Comparison of ENCODE assay signal across 8 mouse cellular contexts in the genomic region with DNA sequence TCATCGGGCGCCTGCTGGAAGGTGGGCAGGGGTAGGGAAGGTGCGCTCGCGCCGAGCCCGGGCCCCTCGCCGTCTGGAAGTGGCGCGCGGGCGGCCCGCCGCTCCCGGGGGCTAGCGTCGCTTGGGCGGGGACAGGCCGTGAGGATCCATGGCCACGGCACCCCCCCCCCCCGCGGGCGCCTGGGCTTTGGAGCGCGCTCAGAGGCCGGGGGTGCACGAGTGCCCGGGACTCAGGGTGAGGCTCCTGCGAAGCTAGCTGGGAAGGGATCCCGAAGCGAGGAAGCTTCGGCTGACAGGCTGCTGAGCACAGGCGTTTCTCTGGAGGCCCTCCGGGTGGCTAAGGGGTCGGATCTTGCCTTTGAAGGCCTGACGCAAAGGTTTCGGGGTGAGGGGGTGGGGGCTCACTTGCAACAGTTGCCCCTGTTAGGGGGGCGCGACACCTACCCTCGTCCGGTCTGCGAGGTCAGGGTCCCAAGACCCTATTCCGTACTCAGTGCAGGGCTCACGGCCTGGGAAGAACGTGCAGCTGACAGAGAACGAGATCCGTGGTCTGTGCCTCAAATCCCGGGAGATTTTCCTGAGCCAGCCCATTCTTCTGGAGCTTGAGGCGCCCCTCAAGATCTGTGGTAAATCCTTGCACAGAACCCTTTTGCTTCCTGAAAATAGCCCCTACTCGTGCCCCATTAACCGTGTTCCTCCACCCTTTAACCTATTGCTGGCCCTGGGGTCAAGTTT. TPM values are rescaled to one million over a fixed set of nuclear protein-coding genes. Genes with fewer than 3 reads are reported as not detected.
DNase-seq lines count a peak whose midpoint lies in the region; ATAC-seq and TF ChIP-seq lines count a peak whose summit lies in the region.

No protein-coding gene starts in this region.

- H3K4me1 ChIP-seq in heart, embryonic 14.5 days (ENCODE audit: control insufficient read depth in 2 of 2, insufficient read depth in 2 of 2, low read length in 2 of 2) = peaks cover 20 to 36% of the 10 kb centered on the region in 2 experiments
- H3K4me1 ChIP-seq in G1E (ENCODE audit: insufficient read depth, low read depth, low read length) = peaks cover 78% of the 10 kb centered on the region
- H3K4me1 ChIP-seq in forebrain, embryonic 11.5 days (replicated peaks; ENCODE audit: control insufficient read depth, insufficient read depth, low read length) = peaks cover 10% of the 10 kb centered on the region
- H3K4me1 ChIP-seq in liver, embryonic 13.5 days (replicated peaks) = peaks cover 68% of the 10 kb centered on the region

- TF ChIP-seq CTCF in G1E (IDR thresholded peaks at IDR 0.05; ENCODE audit: low read depth, low read length) = no peak

- H3K9ac ChIP-seq in heart, embryonic 14.5 days (ENCODE audit: low read length) = peak overlapping the region; percentile 93
- H3K9ac ChIP-seq in forebrain, embryonic 11.5 days (ENCODE audit: low read length) = peak overlapping the region; percentile 97
- peak overlapping the region; percentile 97 for H3K9ac ChIP-seq in liver, embryonic 13.5 days

- H3K27ac ChIP-seq in heart, embryonic 14.5 days (replicated peaks in 1 of 2; ENCODE audit: control insufficient read depth in 1 of 2, insufficient read depth in 1 of 2, low read depth in 2 of 2, low read length in 2 of 2) = peak overlapping the region; percentile 73 to 89
- H3K27ac ChIP-seq in forebrain, embryonic 11.5 days (ENCODE audit: low read depth, low read length) = peak overlapping the region; percentile 71; the same call in 1 of the 2 replicates
- H3K27ac ChIP-seq in liver, embryonic 13.5 days = peak overlapping the region; percentile 91

- H3K4me3 ChIP-seq in heart, embryonic 14.5 days (ENCODE audit: control insufficient read depth in 1 of 2, insufficient read depth in 1 of 2, low read depth in 1 of 2, low read length in 2 of 2) = peak overlapping the region; percentile 68 to 71
- H3K4me3 ChIP-seq in G1E (ENCODE audit: low read depth, low read length) = peak overlapping the region; percentile 78
- H3K4me3 ChIP-seq in forebrain, embryonic 11.5 days (ENCODE audit: low read depth, low read length) = peak overlapping the region; percentile 89
- H3K4me3 ChIP-seq in liver, embryonic 13.5 days (replicated peaks) = peak overlapping the region; percentile 93

- intact Hi-C loops in heart, postnatal 14 days (cut with DNase I) = no loop called here

- peak; percentile 38 for ATAC-seq in heart, embryonic 14.5 days (ENCODE audit: insufficient number of reproducible peaks, insufficient read depth, low FRiP score, low read depth)
- ATAC-seq in G1E (ENCODE audit: extremely low read depth, insufficient number of reproducible peaks, low FRiP score, poor library complexity, severe bottlenecking) = no peak
- ATAC-seq in forebrain, embryonic 11.5 days (replicated peaks; ENCODE audit: low FRiP score) = no peak
- peak; percentile 62 for ATAC-seq in liver, embryonic 13.5 days (ENCODE audit: low read depth)

- peak overlapping the region; percentile 94 for H3K4me2 ChIP-seq in heart, embryonic 14.5 days (ENCODE audit: low read length)
- H3K4me2 ChIP-seq in forebrain, embryonic 11.5 days (ENCODE audit: low read depth, low read length, severe bottlenecking) = peak overlapping the region; percentile 93
- peak overlapping the region; percentile 90 for H3K4me2 ChIP-seq in liver, embryonic 13.5 days

- under 1% methylated on average over 41 of the region's 52 CpGs for WGBS in heart, embryonic 14.5 days
- 1% methylated on average over 52 of the region's 52 CpGs for WGBS in forebrain, embryonic 11.5 days
- WGBS in liver, embryonic 13.5 days (ENCODE audit: insufficient replicate concordance) = under 1% methylated on average over 51 of the region's 52 CpGs

- no peaks in the 10 kb centered on the region for H3K9me3 ChIP-seq in heart, embryonic 14.5 days (ENCODE audit: control insufficient read depth, low read length)
- H3K9me3 ChIP-seq in G1E (replicated peaks) = no peaks in the 10 kb centered on the region
- H3K9me3 ChIP-seq in forebrain, embryonic 11.5 days (ENCODE audit: control insufficient read depth, low read length) = no peaks in the 10 kb centered on the region
- H3K9me3 ChIP-seq in liver, embryonic 13.5 days (replicated peaks) = no peaks in the 10 kb centered on the region

- peaks cover 45% of the 10 kb centered on the region for H3K36me3 ChIP-seq in heart, embryonic 14.5 days (ENCODE audit: control insufficient read depth, insufficient read depth, low read length)
- H3K36me3 ChIP-seq in G1E (replicated peaks) = peaks cover 70% of the 10 kb centered on the region
- peaks cover 18% of the 10 kb centered on the region for H3K36me3 ChIP-seq in forebrain, embryonic 11.5 days (ENCODE audit: control insufficient read depth, insufficient read depth, low read length)
- H3K36me3 ChIP-seq in liver, embryonic 13.5 days = peaks cover 45% of the 10 kb centered on the region

- DNase-seq in heart, postnatal 14 days = no peak
- peak; percentile 49 for DNase-seq in G1E (ENCODE audit: low spot score)
- no peak for DNase-seq in forebrain, embryonic 11.5 days (ENCODE audit: low spot score)
- DNase-seq in liver, embryonic 13.5 days = no peak
- DNase-seq in B cell, adult 2 months = no peak
- DNase-seq in cerebellum, adult 8-10 months = no peak
- no peak for DNase-seq in layer of hippocampus, postnatal 14 days (ENCODE audit: low spot score in 2 of 2)

- H3K27me3 ChIP-seq in heart, embryonic 14.5 days (ENCODE audit: control insufficient read depth, insufficient read depth, low read length) = no peaks in the 10 kb centered on the region
- H3K27me3 ChIP-seq in G1E (ENCODE audit: insufficient read depth, low read length) = no peaks in the 10 kb centered on the region; the same call in 1 of the 2 replicates
- no peaks in the 10 kb centered on the region for H3K27me3 ChIP-seq in forebrain, embryonic 11.5 days (ENCODE audit: control insufficient read depth, insufficient read depth, low read length)
- H3K27me3 ChIP-seq in liver, embryonic 13.5 days = no peaks in the 10 kb centered on the region

RNA-seq across cellular contexts. Expression of a gene that starts 0.6 kb away (rescaled TPM):
- polyA plus RNA-seq in heart, embryonic 14.5 days (2014; fragmentation: Nextera tagmentation; extraction: Ambion mirVana) = 708 and 757 TPM in 2 replicates
- total RNA-seq in heart, postnatal 14 days (2021) = 100 to 1,000 TPM; 368 to 404 TPM
- total RNA-seq in G1E (2014; fragmentation: Nextera tagmentation) (270 and 304 TPM in 2 replicates), G1E (2017) (565 and 679 TPM in 2 replicates)
- 547 and 673 TPM in 2 replicates for polyA plus RNA-seq in G1E (2012)
- 856 and 864 TPM in 2 replicates for polyA plus RNA-seq in forebrain, embryonic 11.5 days (2014; fragmentation: Nextera tagmentation; extraction: Ambion mirVana)
- 517 and 527 TPM in 2 replicates for polyA plus RNA-seq in liver, embryonic 13.5 days (2015; fragmentation: Nextera tagmentation; extraction: Ambion mirVana)
- total RNA-seq in layer of hippocampus, postnatal 14 days (2021) = 100 to 1,000 TPM; 281 TPM

RNA-seq across cellular contexts. Expression of a gene that starts 1.3 kb away (rescaled TPM):
- 2.2 and 2.6 TPM in 2 replicates for polyA plus RNA-seq in heart, embryonic 14.5 days (2014; fragmentation: Nextera tagmentation; extraction: Ambion mirVana)
- total RNA-seq in heart, postnatal 14 days (2021) = 1 to 10 TPM; 4.0 to 7.5 TPM
- total RNA-seq in G1E (2014; fragmentation: Nextera tagmentation) (12.8 and 13.0 TPM in 2 replicates), G1E (2017) (21.9 and 26.7 TPM in 2 replicates)
- 32.8 and 36.0 TPM in 2 replicates for polyA plus RNA-seq in G1E (2012)
- polyA plus RNA-seq in forebrain, embryonic 11.5 days (2014; fragmentation: Nextera tagmentation; extraction: Ambion mirVana) = 0.43 and 1.3 TPM in 2 replicates
- 3.7 TPM in 2 replicates for polyA plus RNA-seq in liver, embryonic 13.5 days (2015; fragmentation: Nextera tagmentation; extraction: Ambion mirVana)
- 1 to 10 TPM in 1 of 2 experiments, under 1 TPM in 1; 0.74 to 1.8 TPM for total RNA-seq in layer of hippocampus, postnatal 14 days (2021)

RNA-seq across cellular contexts. Expression of a gene that starts 9.0 kb away (rescaled TPM):
- 17.4 and 18.5 TPM in 2 replicates for polyA plus RNA-seq in heart, embryonic 14.5 days (2014; fragmentation: Nextera tagmentation; extraction: Ambion mirVana)
- total RNA-seq in heart, postnatal 14 days (2021) = 1 to 10 TPM; 4.7 to 5.0 TPM
- total RNA-seq in G1E (2014; fragmentation: Nextera tagmentation) (61.9 and 93.9 TPM in 2 replicates), G1E (2017) (27.5 and 29.2 TPM in 2 replicates)
- 31.3 and 33.6 TPM in 2 replicates for polyA plus RNA-seq in G1E (2012)
- 49.9 and 52.6 TPM in 2 replicates for polyA plus RNA-seq in forebrain, embryonic 11.5 days (2014; fragmentation: Nextera tagmentation; extraction: Ambion mirVana)
- 17.4 and 20.7 TPM in 2 replicates for polyA plus RNA-seq in liver, embryonic 13.5 days (2015; fragmentation: Nextera tagmentation; extraction: Ambion mirVana)
- total RNA-seq in layer of hippocampus, postnatal 14 days (2021) = 1 to 10 TPM; 6.6 to 6.7 TPM

RNA-seq across cellular contexts. Expression of a gene that starts 17.1 kb away (rescaled TPM):
- 6.5 and 8.7 TPM in 2 replicates for polyA plus RNA-seq in heart, embryonic 14.5 days (2014; fragmentation: Nextera tagmentation; extraction: Ambion mirVana)
- total RNA-seq in heart, postnatal 14 days (2021) = 10 to 100 TPM; 36.1 to 43.3 TPM
- total RNA-seq in G1E (2014; fragmentation: Nextera tagmentation) (1.2 and 3.2 TPM in 2 replicates), G1E (2017) (0.17 and 0.55 TPM in 2 replicates)
- 0.37 and 0.48 TPM in 2 replicates for polyA plus RNA-seq in G1E (2012)
- polyA plus RNA-seq in forebrain, embryonic 11.5 days (2014; fragmentation: Nextera tagmentation; extraction: Ambion mirVana) = 3.1 and 3.2 TPM in 2 replicates
- 0.38 and 0.43 TPM in 2 replicates for polyA plus RNA-seq in liver, embryonic 13.5 days (2015; fragmentation: Nextera tagmentation; extraction: Ambion mirVana)
- 1 to 10 TPM; 4.0 to 4.9 TPM for total RNA-seq in layer of hippocampus, postnatal 14 days (2021)

RNA-seq across cellular contexts. Expression of a gene that starts 21.6 kb away (rescaled TPM):
- polyA plus RNA-seq in heart, embryonic 14.5 days (2014; fragmentation: Nextera tagmentation; extraction: Ambion mirVana) = 0.78 and 1.2 TPM in 2 replicates
- total RNA-seq in heart, postnatal 14 days (2021) = 1 to 10 TPM; 1.6 to 2.0 TPM
- total RNA-seq in G1E (2014; fragmentation: Nextera tagmentation) = not detected in 2 replicates
- 0.06 and 0.27 TPM in 2 replicates for total RNA-seq in G1E (2017)
- not detected in 2 replicates for polyA plus RNA-seq in G1E (2012)
- 1.0 and 1.8 TPM in 2 replicates for polyA plus RNA-seq in forebrain, embryonic 11.5 days (2014; fragmentation: Nextera tagmentation; extraction: Ambion mirVana)
- 0.35 and 0.46 TPM in 2 replicates for polyA plus RNA-seq in liver, embryonic 13.5 days (2015; fragmentation: Nextera tagmentation; extraction: Ambion mirVana)
- total RNA-seq in layer of hippocampus, postnatal 14 days (2021) = under 1 TPM; 0.88 to 0.90 TPM

Comparison
In these comparisons a context has a peak if more than half of its experiments do, and no peak if none do; other contexts are left out.
1. ATAC-seq: peak in heart, embryonic 14.5 days (single experiment) and liver, embryonic 13.5 days (single experiment); none in G1E (single experiment) and forebrain, embryonic 11.5 days (single experiment).
2. Peak in every context shown above with its lines, with median percentiles within 50 percentile points of each other: H3K27ac ChIP-seq, H3K4me2 ChIP-seq, H3K4me3 ChIP-seq and H3K9ac ChIP-seq.